Mouse (Mus musculus) heart, adult 2 months (tissue): Measurements from ENCODE around the gene Gm5538. TPM values are rescaled to one million over a fixed set of nuclear protein-coding genes. Genes with fewer than 3 reads are reported as not detected.

Source experiments
- DNase-seq, 2 experiments: peaks; one replicate each; pipeline ENCODE4 v3.0.0; 2021
- H3K27ac ChIP-seq: fragments of 200-600 bp; 2 replicates; pipeline ENCODE4 v1.8.1; 2022
- H3K27me3 ChIP-seq: fragments of 200-500 bp; 2 replicates; pipeline ENCODE4 v1.6.1; 2012; ENCODE audit warnings: mild to moderate bottlenecking, low read length, inconsistent platforms, mixed read lengths; ENCODE audit not compliant: control insufficient read depth, insufficient read depth
- H3K36me3 ChIP-seq: fragments of 200-500 bp; 2 replicates; pipeline ENCODE4 v1.6.1; 2012; ENCODE audit warnings: low read length, inconsistent platforms; ENCODE audit not compliant: control insufficient read depth, insufficient read depth
- H3K4me1 ChIP-seq: fragments of 200-500 bp; 2 replicates; pipeline ENCODE4 v1.6.1; 2011; ENCODE audit warnings: low read length; ENCODE audit not compliant: control insufficient read depth, insufficient read depth
- H3K4me3 ChIP-seq: fragments of 200-600 bp; 2 replicates; pipeline ENCODE4 v1.8.1; 2022
- H3K79me2 ChIP-seq: fragments of 200-500 bp; replicated peaks from 2 replicates; pipeline ENCODE4 v1.6.1; 2012; ENCODE audit warnings: mild to moderate bottlenecking, inconsistent platforms, low read length, moderate library complexity, mixed read lengths; ENCODE audit not compliant: control insufficient read depth, insufficient read depth
- H3K9ac ChIP-seq: fragments of 200-500 bp; 2 replicates; pipeline ENCODE4 v1.6.1; 2012; ENCODE audit warnings: low read depth, mild to moderate bottlenecking, control low read depth, inconsistent platforms, low read length, mixed read lengths
- CTCF ChIP-seq: fragments of 200-600 bp; IDR thresholded peaks from 2 replicates; pipeline ENCODE4 v1.8.1; 2022; ENCODE audit warnings: antibody characterized with exemption, mild to moderate bottlenecking, moderate library complexity
- EP300 ChIP-seq: fragments of 200-500 bp; IDR thresholded peaks from 2 replicates; pipeline ENCODE4 v1.6.1; 2011; ENCODE audit warnings: low read depth, low read length, control low read depth; ENCODE audit not compliant: insufficient read depth
- POLR2A ChIP-seq: fragments of 200-500 bp; IDR thresholded peaks from 2 replicates; pipeline ENCODE4 v1.6.1; 2011; ENCODE audit warnings: mild to moderate bottlenecking, low read depth, low read length, control low read depth; ENCODE audit not compliant: insufficient read depth
- WGBS: fragments of 180-500 bp; shearing (Covaris S2); methylation state at CpG from one replicate; pipeline ENCODE4 v1.1.7; 2018; 5-methylcytosine and 5-hydroxymethylcytosine counted together
- intact Hi-C: fragments of 180-260 bp; cut with DNase I; formaldehyde crosslinking; loops from one replicate; pipeline ENCODE4 v1.15.1; 2025
- long read RNA-seq: library from polyadenylated mRNA; stranded (forward); transcript quantifications from one replicate; pipeline ENCODE4 v2.0.0, GENCODE M21; 2021
- polyA plus RNA-seq: library from polyadenylated mRNA; depleted of rRNA; stranded (reverse); fragments of >200 nt; gene quantifications from 2 replicates; pipeline ENCODE4 v1.2.3, GENCODE M21; 2012; rRNA removed
- total RNA-seq, 2 experiments: library from RNA; stranded (reverse); gene quantifications; 2 replicates each; pipeline ENCODE4 v1.2.3; 2021

Gm5538 gene
- not detected for total RNA-seq
- polyA plus RNA-seq: not detected in 2 replicates
- long read RNA-seq: 0 reads

- Histone ChIP-seq H3K4me1 (no peaks in the 10 kb centered on the region), H3K79me2 (no peaks in the 10 kb centered on the region), H3K27me3 (no peaks in the 10 kb centered on the region), H3K27ac (no peak within 1 kb of the TSS), H3K9ac (no peak within 1 kb of the TSS), H3K4me3 (no peak within 1 kb of the TSS), H3K36me3 (no peaks in the 10 kb centered on the region)
- DNase-seq: no peak
- intact Hi-C loops: no loop called here
- 82% methylated on average over 2 of the region's 2 CpGs for WGBS
- no peak for TF ChIP-seq CTCF
- TF ChIP-seq POLR2A: no peak
- no peak for TF ChIP-seq EP300
Observed at GRCm38 (mm10) chr3:59729490-59729889, at the start of gene Gm5538. Gene Gm5538 (plus strand): TSS chr3:59729790.

GRCm38 (mm10) chr3:59697391-59697790 is 32.2 kb upstream of the Gm5538 start:
- no peak for TF ChIP-seq EP300
- no peak for TF ChIP-seq POLR2A
- TF ChIP-seq CTCF: no peak
- Histone ChIP-seq H3K27ac (no peak overlapping the region), H3K36me3 (no peaks in the 10 kb centered on the region), H3K79me2 (no peaks in the 10 kb centered on the region), H3K4me3 (no peak overlapping the region), H3K4me1 (no peaks in the 10 kb centered on the region), H3K9ac (no peak overlapping the region), H3K27me3 (no peaks in the 10 kb centered on the region)
- intact Hi-C loops: no loop called here
- WGBS: 64% methylated on average over 3 of the region's 3 CpGs
- no peak for DNase-seq

- WGBS: 90% methylated on average over 1 of the region's 1 CpGs
Observed at GRCm38 (mm10) chr3:59702614-59703110, 26.9 kb upstream of the Gm5538 start.

GRCm38 (mm10) chr3:59739866-59740265 is 10.3 kb downstream of the Gm5538 start:
- WGBS: 91% methylated on average over 1 of the region's 1 CpGs
- intact Hi-C loops: loop anchor here (5.0 to 10.0 kb wide), 2 partner anchors 415 to 563 kb away; no protein-coding TSS in a partner anchor

More at GRCm38 (mm10) chr3:59702614-59703110, 26.9 kb upstream of the Gm5538 start:
- DNase-seq: no peak
- no peaks in the 10 kb centered on the region for H3K36me3 ChIP-seq
- no peak overlapping the region for H3K27ac ChIP-seq
- H3K27me3 ChIP-seq: no peaks in the 10 kb centered on the region
- no peaks in the 10 kb centered on the region for H3K4me1 ChIP-seq
- TF ChIP-seq EP300: no peak
- no peak for TF ChIP-seq POLR2A
- TF ChIP-seq CTCF: no peak
- H3K9ac ChIP-seq: no peak overlapping the region
- no peak overlapping the region for H3K4me3 ChIP-seq
- no peaks in the 10 kb centered on the region for H3K79me2 ChIP-seq
- intact Hi-C loops: no loop called here

GRCm38 (mm10) chr3:59744181-59744580 is 14.6 kb downstream of the Gm5538 start:
- WGBS: 8% methylated on average over 2 of the region's 2 CpGs
- H3K4me3 ChIP-seq: no peak overlapping the region
- H3K36me3 ChIP-seq: no peaks in the 10 kb centered on the region
- TF ChIP-seq EP300: no peak
- TF ChIP-seq CTCF: peak; percentile 46
- H3K27ac ChIP-seq: no peak overlapping the region
- H3K4me1 ChIP-seq: no peaks in the 10 kb centered on the region
- no peak for DNase-seq
- no peaks in the 10 kb centered on the region for H3K79me2 ChIP-seq
- intact Hi-C loops: loop anchor here (5.0 to 10.0 kb wide), 2 partner anchors 419 to 567 kb away; no protein-coding TSS in a partner anchor
- H3K9ac ChIP-seq: no peak overlapping the region
- no peaks in the 10 kb centered on the region for H3K27me3 ChIP-seq

More at GRCm38 (mm10) chr3:59739866-59740265, 10.3 kb downstream of the Gm5538 start:
- TF ChIP-seq CTCF: no peak
- TF ChIP-seq POLR2A: no peak
- no peak for TF ChIP-seq EP300
- Histone ChIP-seq H3K4me3 (no peak overlapping the region), H3K27ac (no peak overlapping the region), H3K9ac (no peak overlapping the region), H3K4me1 (no peaks in the 10 kb centered on the region), H3K36me3 (no peaks in the 10 kb centered on the region), H3K79me2 (no peaks in the 10 kb centered on the region), H3K27me3 (no peaks in the 10 kb centered on the region)
- DNase-seq: no peak

Other genes starting within 250 kb of the Gm5538 start
- not detected for gene Gm8298, start 131.3 kb downstream of the Gm5538 start, total RNA-seq
- gene Gm8298, start 131.3 kb downstream of the Gm5538 start, polyA plus RNA-seq: not detected in 2 replicates
- gene C130079G13Rik, start 195.4 kb downstream of the Gm5538 start, total RNA-seq: not detected
- gene C130079G13Rik, start 195.4 kb downstream of the Gm5538 start, polyA plus RNA-seq: not detected in 2 replicates